Mouse (Mus musculus) ovary, adult 10 weeks (tissue): Measurements from ENCODE around the gene Cep83. TPM values are rescaled to one million over a fixed set of nuclear protein-coding genes. Genes with fewer than 3 reads are reported as not detected.

Experiments
- polyA plus RNA-seq: library from polyadenylated mRNA; stranded (reverse); fragments of 350-450 nt; fragmentation: Illumina TruSeq; extraction: RNeasy Lipid Tissue Mini Kit (QIAGEN cat#74804); gene quantifications from one replicate; pipeline ENCODE4 v1.2.3, GENCODE M21; 2014

The Cep83 gene
- polyA plus RNA-seq: 47.9 TPM

DNA sequence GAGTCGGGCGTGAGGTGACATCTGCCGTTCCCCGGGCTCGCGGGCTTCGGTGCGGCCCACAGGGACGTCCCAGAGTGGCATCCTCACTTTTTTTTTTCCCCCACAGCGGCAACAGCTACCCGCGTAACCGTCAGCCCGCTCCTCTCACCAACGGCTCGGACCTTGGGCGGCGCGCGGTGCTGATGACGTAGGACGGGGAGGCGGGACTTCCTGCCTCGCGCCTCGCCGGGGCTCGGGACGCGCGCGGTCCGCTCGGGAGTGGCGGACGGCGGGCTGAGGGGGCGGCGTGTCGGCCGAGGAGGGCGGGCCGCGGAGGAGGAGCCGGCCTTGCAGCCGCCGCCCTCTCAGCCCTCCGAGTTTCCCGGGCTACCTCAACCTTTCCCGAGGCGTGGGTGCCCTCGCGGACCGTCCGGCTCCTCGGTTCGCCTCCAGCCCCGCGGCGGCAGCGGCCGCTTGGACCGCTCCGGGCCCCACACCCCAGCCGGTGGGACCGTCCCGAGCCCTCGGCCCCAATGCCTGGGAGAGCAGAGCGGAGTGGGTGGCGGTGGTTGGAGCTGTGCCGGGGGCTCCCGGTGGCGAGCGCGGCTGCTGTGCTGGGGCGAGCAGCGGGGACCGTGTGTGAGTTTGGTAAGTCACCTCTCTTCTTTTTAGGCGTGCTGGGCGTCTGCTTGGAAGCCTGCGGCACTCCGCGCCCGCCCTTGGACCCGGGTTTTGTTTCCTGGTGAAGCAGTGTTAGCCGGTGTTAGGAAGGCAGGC is at the start of gene Cep83:
Gene Cep83, plus strand, starts transcription at position 235 of the 756 bp plus-strand sequence.

